ENCODE assay signal across 11 mouse cellular contexts in the genomic region with DNA sequence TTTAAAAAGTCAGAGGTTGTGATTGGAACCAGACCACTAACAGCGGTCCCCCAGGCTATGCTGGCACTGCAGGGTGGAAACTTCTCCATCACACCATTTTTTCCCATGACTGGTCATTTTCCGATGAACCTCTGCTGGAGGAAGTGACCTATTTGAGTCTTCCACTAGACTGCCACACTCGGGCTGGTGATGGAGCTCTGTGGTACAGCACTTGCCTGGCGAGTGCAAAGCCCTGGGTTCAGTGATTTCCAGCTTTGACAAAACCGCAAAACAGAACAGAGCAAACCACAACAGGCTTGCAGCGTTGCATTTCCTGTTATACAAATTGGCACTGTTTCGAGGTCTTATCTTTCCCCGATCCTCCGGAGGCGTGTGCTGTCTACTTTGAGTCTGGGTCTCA. TPM values are rescaled to one million over a fixed set of nuclear protein-coding genes. Genes with fewer than 3 reads are reported as not detected.
DNase-seq lines count a peak whose midpoint lies in the region; ATAC-seq lines count a peak whose summit lies in the region.
"Had no signal": no experiment of that assay in that cellular context is flagged by ENCODE, and none has a peak within 500 bp of the region (broad histone marks: within the 10 kb centered on the region; RNA-seq: fewer than 3 reads in every experiment).

No protein-coding gene starts in this region.

- DNase-seq in lung, postnatal 10 days = peak; percentile 36
- DNase-seq in lung, postnatal 14 days = no peak
- DNase-seq in MEL-GATA-1-ER (ENCODE audit: extremely low read depth, low read depth) = peak; percentile 7
- peak; percentile 40 for DNase-seq in thymus, postnatal 25 days
- no peak for DNase-seq in gastrocnemius, postnatal 10 days
- no peak for DNase-seq in adrenal gland, adult 18-20 months (ENCODE audit: low spot score in 2 of 2)
- DNase-seq: cerebellum, adult 8-10 months; kidney, adult 2 months had no signal

- peak; percentile 92 for ATAC-seq in inflammation-experienced regulatory T-cells, adult 6 months
- ATAC-seq in erythroid progenitor cell, adult 5-6 weeks (replicated peaks; ENCODE audit: low FRiP score, poor library complexity, severe bottlenecking) = no peak
- ATAC-seq: lung, postnatal 0 days had no signal

RNA-seq across cellular contexts. Expression of gene F2r, which starts 25.4 kb away (rescaled TPM):
- polyA plus RNA-seq in inflammation-experienced regulatory T-cells, adult 6 months (2017; shearing (Covaris generic)) = 10 to 100 TPM; 34.3 TPM
- 10 to 100 TPM; 16.7 to 20.5 TPM for total RNA-seq in gastrocnemius, postnatal 10 days (2021)
- total RNA-seq in erythroid progenitor cell, adult 5-6 weeks (2015; ENCODE audit: low replicate concordance) = 0.84 and 1.8 TPM in 2 replicates
- 0.68 and 2.7 TPM in 2 replicates for total RNA-seq in erythroid progenitor cell, adult 5-6 weeks (2017; ENCODE audit: low replicate concordance)
- 100 to 1,000 TPM in 1 of 2 experiments, 10 to 100 TPM in 1; 91.0 to 163 TPM for total RNA-seq in adrenal gland, adult 18-20 months (2021)

Comparison
In these comparisons a context has a peak if more than half of its experiments do, and no peak if none do; other contexts are left out.
1. DNase-seq: peak in lung, postnatal 10 days (single experiment), MEL-GATA-1-ER (single experiment) and thymus, postnatal 25 days (single experiment); none in lung, postnatal 14 days (single experiment), gastrocnemius, postnatal 10 days (single experiment) and adrenal gland, adult 18-20 months (0 of 2).
2. RNA of gene F2r, which starts 25.4 kb away (total RNA-seq): 91.0 to 163 TPM in adrenal gland, adult 18-20 months and 16.7 to 20.5 TPM in gastrocnemius, postnatal 10 days; 0.68 to 2.7 TPM in erythroid progenitor cell, adult 5-6 weeks; every median in the first group is over 4 times any median in the second.